Mouse (Mus musculus): Measurements from ENCODE around the gene Plce1.
"Not testable (repeated sequence)": the region's sequence is repeated elsewhere in the genome, so short reads cannot be mapped to it uniquely, and the experiment has no call there.

Gene Plce1

DNA sequence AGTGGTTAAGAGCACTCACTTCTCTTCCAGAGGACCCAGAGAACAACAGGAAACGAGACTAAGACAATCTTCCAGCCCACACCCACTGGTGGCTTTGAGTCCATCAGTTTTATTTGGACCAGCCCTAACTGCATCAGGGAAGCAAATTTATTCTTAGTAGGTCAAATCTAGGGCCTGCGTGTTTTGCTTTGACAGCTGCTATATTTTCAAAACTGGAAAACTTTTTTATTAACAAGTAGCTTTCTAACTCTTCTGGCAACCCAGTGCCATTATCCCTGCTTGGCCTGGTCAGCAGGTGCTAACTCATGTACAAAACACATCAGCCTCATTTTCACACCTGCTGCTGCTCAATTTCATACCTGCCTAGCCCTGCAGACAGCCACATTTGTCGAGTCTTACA lies 151.3 kb downstream of the Plce1 start:
- in situ Hi-C loops (cut with MboI, MseI) = no loop called here

DNA sequence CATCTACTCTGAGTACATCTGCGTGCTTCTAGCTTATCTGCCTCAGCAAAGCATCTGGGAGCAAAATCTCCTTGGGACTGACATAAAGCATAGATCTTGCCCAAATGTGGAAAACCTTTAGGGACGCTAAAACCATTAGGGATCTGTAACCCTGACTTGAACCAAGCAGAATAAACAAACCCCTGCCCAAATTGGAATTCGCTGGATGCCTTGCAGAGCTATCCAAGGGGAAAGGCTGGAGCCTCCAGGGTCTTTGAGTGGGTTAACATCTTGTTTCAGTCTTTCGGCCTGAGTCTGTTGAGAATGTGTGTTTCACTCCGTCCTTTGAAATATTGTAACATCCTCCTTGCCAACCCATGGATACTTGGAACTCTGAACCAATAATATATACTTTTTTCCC lies 152.4 kb downstream of the Plce1 start:
- in situ Hi-C loops (cut with MboI, MseI) = no loop called here

DNA sequence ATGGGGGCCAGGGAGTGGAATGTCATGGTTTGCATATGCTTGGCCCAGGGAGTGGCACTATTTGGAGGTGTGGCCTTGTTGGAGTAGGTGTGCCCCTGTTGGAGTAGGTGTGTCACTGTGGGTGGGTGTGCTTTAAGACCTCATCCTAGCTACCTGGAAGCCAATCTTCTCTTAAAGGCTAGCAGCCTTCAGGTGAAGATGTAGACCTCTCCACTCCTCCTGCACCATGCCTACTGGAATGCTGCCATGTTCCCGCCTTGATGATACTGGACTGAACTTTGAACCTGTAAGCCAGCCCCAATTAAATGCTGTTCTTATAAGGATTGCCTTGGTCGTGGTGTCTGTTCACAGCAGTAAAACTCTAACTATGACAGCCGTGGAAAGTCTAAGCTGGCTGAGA lies 158.1 kb downstream of the Plce1 start:
- in situ Hi-C loops (cut with MboI, MseI) = no loop called here

DNA sequence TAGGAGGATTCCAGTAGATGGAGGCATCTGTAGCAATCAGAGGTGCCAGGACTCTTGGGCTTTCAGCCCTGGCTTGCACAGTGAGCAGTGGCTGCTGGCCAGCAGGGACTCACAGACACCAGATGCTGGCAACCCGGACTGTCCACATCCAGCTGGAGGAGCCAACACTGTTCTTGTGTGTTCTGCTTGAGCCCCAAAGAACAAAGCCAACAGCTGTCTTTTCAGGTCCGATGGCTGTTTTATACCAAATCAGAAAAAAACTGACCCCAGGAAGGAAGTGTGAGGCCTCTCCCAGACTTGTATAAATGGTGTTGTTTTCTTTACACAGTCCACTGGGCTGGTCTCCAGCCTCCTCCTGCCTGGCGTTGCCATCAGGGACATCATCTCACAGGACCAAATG lies 158.9 kb downstream of the Plce1 start:
- in situ Hi-C loops (cut with MboI, MseI) = no loop called here

- in situ Hi-C loops (cut with MboI, MseI) = not testable (repeated sequence)
These were observed 161.6 kb downstream of the Plce1 start for GRCm38 (mm10) chr19:38642515-38642914.

DNA sequence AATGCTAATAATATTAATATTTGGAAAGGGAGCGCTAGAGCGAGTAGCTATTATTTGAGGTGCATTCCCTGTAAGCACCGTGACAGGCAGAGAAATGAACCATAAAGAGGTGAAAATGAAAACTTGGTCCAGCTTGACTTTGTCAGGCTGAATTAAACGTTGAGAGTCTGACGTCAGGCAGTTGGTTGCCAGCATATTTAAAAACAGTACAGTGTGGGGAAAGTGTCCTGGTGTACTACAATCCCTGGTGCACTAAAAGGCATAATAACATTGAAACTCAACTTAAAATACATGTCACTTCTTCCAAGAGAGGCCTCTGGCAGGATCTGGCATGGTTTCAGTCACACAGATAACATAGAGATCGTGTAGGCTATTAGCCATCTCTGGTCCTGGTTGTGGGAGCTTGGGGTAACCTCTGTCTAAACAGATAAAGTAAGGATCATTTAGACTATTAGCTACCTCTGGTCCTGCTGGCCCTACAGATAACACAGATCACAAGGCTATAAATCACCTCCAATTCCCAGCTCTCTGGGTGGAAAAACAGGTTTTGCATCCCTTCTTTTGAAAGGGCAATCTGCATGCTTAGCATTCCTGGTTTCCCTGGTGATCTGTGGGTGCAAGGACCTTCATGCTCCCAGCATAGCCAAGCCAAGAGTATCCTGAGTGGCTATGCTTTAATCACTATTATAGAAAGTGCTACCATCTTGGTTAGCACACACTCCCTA lies 164.1 kb downstream of the Plce1 start:
- in situ Hi-C loops (cut with MboI, MseI) = no loop called here

- in situ Hi-C loops (cut with MboI, MseI) = no loop called here
These were observed 177.1 kb downstream of the Plce1 start for GRCm38 (mm10) chr19:38657980-38658379.

GRCm38 (mm10) chr19:38665398-38665797 lies 184.5 kb downstream of the Plce1 start:
- in situ Hi-C loops (cut with MboI, MseI) = no loop called here

DNA sequence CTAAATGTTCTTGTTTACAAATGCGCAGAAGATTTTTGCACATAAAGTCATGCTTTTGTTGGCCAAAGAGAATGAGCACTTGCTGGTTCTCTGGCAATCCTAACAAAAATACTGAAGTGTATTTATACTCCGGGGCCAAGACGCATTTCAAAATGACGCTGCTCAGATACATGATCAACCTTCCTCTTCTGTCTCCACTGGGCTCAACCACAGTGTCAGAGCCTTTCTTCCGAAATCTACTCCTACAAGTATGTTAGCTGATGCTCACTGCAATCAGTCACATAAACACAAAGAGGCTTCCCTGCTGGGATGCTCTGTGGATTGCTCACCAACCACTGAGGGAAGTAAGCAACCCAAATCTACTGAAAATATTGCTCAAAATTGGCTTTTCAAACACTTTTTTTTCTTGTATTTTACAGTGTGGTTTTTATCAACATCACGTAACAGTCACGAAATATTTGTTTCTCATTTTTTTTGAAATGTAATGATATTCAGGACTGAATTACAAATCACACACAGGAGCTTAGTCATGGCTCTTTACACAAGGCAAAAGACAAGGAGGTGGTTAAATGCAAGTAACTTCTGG lies 191.2 kb downstream of the Plce1 start:
- in situ Hi-C loops (cut with MboI, MseI) = no loop called here

GRCm38 (mm10) chr19:38673936-38674335 lies 193.0 kb downstream of the Plce1 start:
- in situ Hi-C loops (cut with MboI, MseI) = no loop called here

- in situ Hi-C loops (cut with MboI, MseI) = no loop called here
These were observed 197.7 kb downstream of the Plce1 start for GRCm38 (mm10) chr19:38678655-38679054.

DNA sequence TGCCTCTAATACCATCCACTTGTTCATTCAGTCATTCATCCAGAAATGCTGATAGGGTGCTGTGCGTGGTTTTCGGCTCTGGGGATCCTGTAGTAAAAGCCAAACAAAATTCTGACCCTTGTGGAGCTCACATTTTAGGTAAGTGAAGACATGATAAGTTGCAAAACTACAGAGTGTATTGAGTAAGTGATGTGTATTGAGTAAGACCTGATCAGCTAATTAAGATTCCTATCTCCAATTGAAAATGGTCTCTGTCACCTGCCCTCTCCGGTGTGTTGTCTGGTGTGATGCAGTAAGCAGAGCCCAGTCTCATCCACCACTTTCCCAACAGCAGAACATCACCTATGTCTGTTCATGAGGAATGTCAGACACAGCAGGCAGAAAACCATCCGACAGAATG lies 198.6 kb downstream of the Plce1 start:
- in situ Hi-C loops (cut with MboI, MseI) = no loop called here

GRCm38 (mm10) chr19:38687326-38687725 lies 206.4 kb downstream of the Plce1 start:
- in situ Hi-C loops (cut with MboI, MseI) = no loop called here

DNA sequence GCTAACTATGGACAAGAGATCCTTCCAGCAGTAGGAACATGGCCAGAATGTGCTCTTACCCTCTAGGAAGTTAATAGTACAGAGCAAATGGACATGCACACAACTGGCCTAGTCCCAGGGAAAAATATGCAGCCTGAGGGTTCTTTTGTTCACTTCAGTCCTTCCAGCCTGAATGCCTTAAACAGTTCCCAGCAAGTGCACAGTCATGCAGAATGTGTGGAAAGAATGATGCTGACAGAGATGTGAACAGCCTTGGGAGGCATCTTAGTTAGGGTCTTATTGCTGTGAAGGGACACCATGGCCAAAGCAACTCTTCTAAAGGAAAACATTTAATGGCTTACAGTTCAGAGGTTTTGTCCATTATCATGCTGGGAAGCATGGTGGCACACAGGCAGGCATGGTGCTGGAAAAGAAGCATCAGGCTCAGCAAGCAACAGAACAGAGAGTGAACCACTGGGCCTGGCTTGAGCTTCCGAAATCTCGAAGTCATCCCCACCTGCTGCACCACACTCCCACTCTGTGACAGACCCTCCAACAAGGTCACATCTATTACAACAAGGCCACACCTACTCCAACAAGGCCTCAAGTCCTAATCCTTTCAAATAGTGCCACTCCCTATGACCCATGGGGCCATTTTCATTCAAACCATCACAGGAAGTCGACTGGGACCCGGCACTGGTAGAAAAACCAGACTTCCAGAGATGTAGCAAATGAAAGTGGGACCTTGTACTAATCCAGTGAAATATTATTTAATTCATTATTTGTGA lies 208.0 kb downstream of the Plce1 start:
- in situ Hi-C loops (cut with MboI, MseI) = no loop called here

GRCm38 (mm10) chr19:38690276-38690675 lies 209.4 kb downstream of the Plce1 start:
- in situ Hi-C loops (cut with MboI, MseI) = no loop called here

DNA sequence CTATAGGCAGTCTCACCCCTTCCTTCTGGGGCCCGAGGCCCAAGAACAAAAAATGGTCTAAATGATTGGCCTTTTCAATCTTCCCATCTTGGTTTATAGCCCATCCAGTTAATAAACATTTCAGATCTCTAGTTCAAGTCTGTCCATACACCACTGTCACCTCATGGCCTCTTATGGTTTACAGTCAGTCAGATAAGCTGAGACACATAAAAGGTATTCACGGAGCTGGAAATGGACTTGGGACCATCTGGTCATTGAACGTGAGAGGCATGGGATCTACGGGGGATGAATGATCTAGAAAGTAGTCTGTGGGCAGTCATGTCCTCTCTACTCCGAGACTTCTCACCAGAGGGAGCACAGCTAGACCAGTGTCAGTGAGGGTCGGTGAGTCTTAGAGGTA lies 210.6 kb downstream of the Plce1 start:
- in situ Hi-C loops (cut with MboI, MseI) = no loop called here

DNA sequence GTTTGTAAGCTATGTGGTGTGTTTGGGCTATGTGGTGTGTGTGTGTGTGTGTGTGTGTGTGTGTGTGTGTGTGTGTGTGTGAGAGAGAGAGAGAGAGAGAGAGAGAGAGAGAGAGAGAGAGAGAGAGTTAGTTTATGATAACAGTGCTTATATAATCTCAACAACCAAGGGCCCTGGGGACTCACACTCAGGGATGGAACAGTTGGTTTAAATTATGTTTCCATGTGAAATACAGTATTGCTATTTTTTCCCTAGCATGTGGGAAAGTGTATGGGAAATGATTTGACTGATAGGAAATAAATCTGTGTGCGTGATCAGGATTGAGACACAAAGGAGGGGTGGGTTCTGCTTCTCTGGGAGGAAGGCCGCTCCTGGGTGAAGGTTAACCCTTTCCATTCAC lies 212.4 kb downstream of the Plce1 start:
- in situ Hi-C loops (cut with MboI, MseI) = no loop called here

GRCm38 (mm10) chr19:38693769-38694168 lies 212.9 kb downstream of the Plce1 start:
- in situ Hi-C loops (cut with MboI, MseI) = no loop called here

GRCm38 (mm10) chr19:38701776-38702175 lies 220.9 kb downstream of the Plce1 start:
- in situ Hi-C loops (cut with MboI, MseI) = no loop called here

DNA sequence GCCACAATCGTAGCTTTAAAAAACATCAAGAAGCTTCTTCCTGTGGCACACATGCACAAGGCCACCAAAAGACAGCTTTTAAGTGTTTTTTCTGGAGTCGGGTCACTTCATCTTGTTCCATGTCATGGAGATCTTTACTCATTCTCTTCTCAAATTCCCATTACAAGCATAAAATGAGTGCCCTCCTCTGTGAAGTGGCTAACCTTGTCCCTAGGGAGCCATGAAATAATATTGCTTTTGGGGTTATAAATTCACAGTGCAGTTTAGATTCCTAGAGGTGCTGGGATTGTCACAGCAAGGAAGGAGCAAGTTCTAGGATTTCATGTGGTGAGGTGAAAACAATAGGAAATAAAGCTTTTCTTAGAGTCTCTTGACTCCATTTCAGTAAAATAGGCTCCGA lies 223.8 kb downstream of the Plce1 start:
- in situ Hi-C loops (cut with MboI, MseI) = no loop called here

- in situ Hi-C loops (cut with MboI, MseI) = no loop called here
These were observed 224.3 kb downstream of the Plce1 start for GRCm38 (mm10) chr19:38705244-38705643.

DNA sequence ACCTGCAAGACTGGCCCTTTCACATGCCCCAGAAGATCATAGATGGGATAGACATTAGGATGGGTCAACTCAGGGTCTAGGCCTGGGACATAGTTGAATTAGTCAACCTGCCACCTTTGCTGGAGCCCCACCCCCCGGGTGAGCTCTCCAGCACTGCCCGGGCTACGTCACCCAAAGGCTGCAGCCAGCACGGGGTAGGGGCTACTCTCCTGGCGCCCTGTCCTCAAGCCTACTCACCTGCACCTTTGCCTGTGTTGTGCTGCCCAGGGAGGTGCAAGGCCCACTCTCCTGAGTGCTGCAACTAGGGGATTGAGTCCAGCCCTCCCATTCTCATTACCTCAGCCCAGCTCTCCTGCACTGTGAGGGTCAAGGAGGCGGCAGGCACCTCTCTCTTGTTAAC lies 225.5 kb downstream of the Plce1 start:
- in situ Hi-C loops (cut with MboI, MseI) = no loop called here

DNA sequence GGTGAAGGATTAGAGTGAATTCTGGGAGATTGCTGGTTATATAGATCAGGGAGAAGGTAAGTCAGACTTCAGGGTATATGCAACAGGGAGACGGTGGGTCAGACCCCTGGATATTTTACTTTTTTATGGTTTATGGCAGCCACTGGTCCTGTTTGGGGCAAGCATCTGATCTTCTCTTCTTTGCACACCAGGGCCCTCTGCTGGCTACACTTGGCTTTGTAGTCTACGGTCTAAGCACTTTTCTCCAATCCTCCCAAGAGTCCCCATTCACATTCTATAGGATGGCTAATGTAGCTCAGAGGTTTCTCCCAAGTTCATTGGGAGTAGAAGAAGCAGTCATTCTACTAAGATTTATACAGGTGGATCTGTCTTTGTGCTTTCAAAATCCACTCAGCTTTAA lies 228.5 kb downstream of the Plce1 start:
- in situ Hi-C loops (cut with MboI, MseI) = no loop called here

Measured in T-helper 2 cell (primary cell).